Mouse (Mus musculus): ENCODE measurements around the gene Slc25a34.

Slc25a34 gene

GRCm38 (mm10) chr4:141643118-141643855, 19.7 kb upstream of the Slc25a34 start:
- no peak for DNase-seq (ENCODE audit: low read depth, low spot score)

GRCm38 (mm10) chr4:141641961-141642811, 18.6 kb upstream of the Slc25a34 start:
- no peak for DNase-seq (ENCODE audit: low read depth, low spot score)

DNA sequence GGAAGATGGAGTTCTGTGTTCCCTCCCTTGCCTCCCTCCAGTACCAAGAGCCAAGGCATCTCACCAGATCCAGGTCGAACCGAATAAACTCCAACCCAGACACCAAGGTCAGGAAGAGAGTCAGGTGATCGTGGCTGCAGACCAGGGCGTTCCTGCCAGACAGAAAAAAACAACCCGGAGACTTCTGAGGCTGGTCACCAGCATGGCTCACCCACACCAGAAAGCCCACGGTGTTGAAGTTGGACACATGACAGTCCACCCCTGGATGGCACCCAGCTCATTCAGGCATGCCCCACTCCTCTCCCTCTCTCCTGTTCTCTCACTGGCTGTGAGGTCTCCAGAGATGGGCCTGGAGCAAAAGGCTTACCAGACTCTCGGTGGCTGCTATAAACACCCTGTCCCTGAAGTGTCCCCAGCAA, 17.7 kb upstream of the Slc25a34 start:
- DNase-seq (ENCODE audit: low read depth, low spot score): no peak

DNA sequence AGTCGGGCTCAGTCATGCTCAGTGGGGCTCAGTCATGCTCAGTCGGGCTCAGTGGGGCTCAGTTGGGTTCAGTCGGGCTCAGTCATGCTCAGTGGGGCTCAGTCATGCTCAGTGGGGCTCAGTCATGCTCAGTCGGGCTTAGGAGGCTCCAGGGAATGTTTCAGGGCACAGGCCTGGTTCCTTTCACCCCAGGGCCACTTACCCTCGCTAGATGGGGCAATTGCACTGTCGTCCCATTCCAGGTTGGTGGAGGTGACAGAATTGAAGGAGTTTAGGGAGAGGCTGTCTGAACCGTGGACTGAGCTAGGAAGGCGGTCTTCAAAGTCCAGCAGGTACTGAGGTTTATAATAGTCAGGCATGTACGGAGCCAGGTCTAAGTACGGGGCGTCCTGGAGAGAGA, 15.9 kb upstream of the Slc25a34 start:
- DNase-seq (ENCODE audit: low read depth, low spot score): no peak

- DNase-seq (ENCODE audit: low read depth, low spot score): no peak
These were observed 13.1 kb upstream of the Slc25a34 start for GRCm38 (mm10) chr4:141636693-141637092.

GRCm38 (mm10) chr4:141635991-141636390, 12.4 kb upstream of the Slc25a34 start:
- no peak for DNase-seq (ENCODE audit: low read depth, low spot score)

DNA sequence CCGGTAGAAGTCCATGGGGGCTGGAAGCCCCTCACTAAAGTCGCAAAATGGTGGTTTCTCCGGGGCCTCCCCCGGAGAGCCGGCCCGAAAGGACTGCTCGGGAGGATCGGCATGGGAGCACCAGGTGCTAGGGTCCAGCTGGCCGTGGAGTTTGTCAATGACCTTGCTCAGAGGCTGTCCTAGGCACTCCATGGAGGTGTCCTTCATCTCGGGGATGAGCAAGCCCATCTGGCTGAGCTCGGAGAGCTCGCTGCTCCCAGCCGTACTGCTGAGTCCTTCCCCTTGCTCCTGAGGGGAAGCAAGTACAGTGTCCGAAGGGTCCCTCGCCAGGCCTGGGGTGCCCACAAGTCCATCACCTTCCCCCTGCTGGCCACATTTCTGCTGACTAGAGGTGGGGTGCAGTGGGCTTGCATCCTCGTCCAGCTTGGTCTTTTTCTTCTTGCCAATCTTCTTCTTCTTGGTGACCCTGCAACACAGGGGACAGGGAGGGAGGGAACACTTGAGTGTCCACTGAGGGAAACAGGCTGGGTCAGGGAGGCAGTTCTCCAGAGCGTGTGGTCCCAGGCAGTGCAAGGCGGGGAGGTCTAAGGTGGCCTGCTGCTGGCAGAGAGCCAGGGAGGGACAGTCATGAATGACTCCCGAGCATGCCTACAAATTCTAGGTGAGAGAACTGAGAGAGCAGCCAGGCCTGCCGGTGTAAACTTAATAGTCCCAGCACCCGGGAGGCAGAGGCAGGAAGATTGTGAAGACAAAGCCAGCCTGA, 8.7 kb upstream of the Slc25a34 start:
- no peak for DNase-seq (ENCODE audit: low read depth, low spot score)

DNA sequence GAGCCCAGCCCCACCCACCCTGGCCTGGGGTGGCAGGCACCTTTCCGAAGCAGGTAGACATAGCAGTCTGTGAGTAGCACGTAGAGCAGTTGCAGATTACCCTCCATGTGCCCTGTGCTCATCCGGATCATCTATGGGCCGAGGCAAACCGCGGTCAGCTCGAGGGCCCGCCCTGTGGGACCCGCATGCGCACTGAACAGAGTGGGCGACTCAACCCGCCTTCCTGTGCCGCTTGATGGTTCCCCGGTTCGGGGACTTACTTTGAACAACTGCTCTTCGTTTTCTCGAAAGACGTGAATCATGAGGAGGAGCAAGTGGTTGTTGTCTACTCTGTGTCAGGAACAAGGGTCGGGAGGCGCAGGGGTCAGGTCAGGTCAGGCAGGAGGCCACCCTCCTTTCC, 7.6 kb upstream of the Slc25a34 start:
- no peak for DNase-seq (ENCODE audit: low read depth, low spot score)

- DNase-seq (ENCODE audit: low read depth, low spot score): no peak
These were observed 6.4 kb upstream of the Slc25a34 start for GRCm38 (mm10) chr4:141630021-141630420.

DNA sequence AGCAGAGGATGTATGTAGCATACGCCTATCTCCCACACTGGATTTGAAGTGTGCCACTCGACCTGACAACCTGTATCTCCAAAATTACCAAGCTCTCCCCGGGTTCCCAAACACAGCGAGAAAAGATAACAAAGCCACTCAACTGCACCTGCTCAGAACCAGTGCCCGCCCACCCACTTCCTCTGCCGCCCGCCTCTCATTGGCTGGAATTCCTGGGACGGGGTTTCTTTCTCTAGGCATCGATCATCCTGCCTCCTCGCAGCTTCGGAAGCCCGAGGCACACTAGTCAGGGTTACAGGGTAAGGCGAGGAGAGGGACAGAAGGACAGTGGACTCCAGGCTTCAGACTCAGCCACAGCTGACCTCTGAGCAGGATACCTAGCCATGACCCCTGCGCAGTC, 5.0 kb upstream of the Slc25a34 start:
- DNase-seq (ENCODE audit: low read depth, low spot score): no peak

GRCm38 (mm10) chr4:141627502-141627901, 3.9 kb upstream of the Slc25a34 start:
- no peak for DNase-seq (ENCODE audit: low read depth, low spot score)

DNA sequence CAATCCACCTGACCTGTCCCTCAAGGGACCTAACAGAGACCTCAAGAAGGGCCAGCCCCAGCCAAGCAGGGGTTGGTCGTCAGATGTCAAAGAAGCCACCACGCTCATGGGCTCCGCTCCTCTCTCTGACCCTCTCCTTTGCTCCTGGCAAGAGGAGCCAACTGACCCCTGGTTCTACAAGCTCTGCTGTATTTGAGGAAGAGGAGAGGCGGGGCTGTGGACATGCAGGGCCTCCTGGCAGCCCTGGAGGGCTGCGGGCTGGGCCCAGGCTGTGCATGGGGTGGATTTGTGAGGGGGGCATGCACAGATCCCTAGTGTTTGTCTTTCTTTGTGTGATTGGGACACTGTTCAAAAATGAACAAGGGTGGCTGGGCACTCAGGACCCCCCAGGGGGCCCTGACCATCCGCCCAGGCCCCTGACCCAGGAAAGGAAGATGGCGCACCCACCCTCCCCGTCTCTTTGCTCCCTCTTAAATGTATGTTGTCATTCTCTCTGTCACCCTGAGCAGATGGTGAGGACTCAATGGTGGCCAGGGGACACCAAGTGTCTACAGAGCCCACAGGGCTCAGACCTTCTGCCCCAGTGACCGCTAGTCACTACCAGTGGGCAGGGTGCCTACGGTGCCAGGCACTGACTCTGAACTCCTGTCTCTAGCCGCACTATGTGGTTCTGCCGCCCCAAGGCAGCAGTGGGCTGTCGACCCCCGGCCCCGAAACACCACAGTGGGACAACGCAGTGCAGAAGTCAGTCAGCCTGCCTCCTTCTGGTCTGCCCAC, 2.3 kb upstream of the Slc25a34 start:
- no peak for DNase-seq (ENCODE audit: low read depth, low spot score)

DNA sequence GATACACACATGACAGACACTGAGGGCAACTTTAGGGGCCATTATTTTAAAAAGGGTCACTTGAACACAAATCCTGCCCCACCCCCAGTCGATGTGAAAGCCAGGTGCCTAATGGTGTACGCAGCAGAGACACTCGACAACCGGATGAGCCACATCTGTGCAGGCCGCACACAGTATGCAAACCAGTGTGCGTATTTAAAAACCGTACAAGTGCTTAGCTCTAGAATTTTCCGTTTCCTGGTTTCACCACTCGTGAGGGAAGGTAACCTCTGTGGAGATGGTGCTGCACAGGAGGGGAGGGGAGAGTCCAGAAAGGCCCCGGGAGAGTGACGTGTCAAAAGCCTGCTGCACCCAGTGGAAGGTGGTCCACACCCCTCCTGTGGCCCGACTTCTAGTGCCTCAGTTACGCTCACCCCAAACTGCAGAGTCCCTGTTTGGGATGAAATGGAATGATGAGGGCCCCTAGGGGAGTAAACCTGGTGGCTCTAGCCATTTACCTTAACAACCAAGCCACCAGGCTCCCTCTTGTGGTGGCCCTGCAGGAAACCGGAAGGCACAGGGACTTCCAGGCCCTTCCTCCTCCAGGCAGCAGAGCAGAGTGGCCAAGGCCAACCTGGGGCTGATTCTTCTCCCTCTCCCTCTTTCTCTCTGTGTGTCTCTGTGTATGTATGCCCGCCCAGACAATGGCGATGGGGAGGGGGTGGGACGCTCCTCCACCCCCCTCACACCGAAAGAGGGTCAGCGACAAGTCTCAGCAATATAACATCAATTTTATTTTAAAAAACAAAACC, 1.6 kb upstream of the Slc25a34 start:
- DNase-seq (ENCODE audit: low read depth, low spot score): peak; percentile 91

- DNase-seq (ENCODE audit: low read depth, low spot score): peak; percentile 15
These were observed 513 bp upstream of the Slc25a34 start for GRCm38 (mm10) chr4:141624134-141624533.

DNA sequence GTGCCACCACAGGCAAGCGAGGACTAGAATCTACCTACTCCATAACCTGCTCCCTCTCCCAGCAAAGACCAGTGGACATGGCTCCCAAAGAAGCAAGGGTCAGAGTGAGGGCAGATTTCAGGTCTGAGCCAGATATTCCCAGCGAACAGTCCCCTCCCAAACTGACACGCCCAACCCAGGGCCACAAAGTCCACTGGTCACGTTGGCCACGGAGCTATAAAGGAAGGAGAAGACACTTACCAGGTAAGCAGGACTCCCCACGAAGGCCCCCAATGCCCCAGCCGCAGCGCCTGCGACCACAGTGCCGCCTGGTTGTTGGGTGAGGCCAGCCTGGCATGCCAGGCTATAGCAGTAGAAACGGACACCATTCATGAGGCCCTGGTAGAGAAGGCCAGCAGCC, 584 bp downstream of the Slc25a34 start:
- DNase-seq (ENCODE audit: low read depth, low spot score): no peak

GRCm38 (mm10) chr4:141622580-141622979, 1.0 kb downstream of the Slc25a34 start:
- no peak for DNase-seq (ENCODE audit: low read depth, low spot score)

DNA sequence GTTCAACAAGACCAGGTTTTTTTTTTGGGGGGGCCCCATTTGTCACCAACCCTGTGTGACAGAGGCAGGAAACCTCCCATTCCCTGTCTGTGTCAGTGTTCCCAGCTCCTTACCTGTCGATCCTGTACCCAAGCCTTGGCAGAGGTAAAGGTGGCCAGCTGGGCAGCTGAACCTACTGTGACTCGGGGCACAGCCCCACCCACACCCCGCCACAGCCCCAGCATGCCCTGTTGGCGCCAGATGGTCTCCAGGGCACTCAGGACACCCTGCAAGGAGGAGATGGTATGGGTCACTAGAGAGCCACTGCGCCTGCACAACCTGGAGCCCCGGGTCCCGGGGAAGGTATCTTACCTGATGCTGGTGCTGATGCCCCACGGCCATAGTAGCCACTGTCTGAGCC, 1.5 kb downstream of the Slc25a34 start:
- DNase-seq (ENCODE audit: low read depth, low spot score): no peak

DNA sequence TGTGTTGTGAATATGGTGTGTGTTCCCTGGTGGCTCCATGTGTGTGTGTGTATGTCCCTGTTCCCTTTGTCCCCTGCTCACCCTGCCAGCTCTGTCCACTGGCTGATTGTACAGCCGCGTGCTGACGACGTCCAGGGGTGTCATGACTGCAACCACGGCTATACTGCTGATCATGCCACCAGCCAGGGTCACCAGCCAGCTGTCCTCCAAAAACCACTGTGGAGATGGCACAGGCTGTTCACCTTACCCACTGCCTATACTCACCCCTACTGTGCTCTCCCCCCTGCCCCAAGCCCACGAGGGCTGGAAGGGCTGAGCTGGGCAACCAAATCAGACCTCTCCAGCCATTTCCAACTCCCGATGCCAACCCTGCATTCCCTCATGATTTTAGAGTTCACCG, 2.3 kb downstream of the Slc25a34 start:
- no peak for DNase-seq (ENCODE audit: low read depth, low spot score)

DNA sequence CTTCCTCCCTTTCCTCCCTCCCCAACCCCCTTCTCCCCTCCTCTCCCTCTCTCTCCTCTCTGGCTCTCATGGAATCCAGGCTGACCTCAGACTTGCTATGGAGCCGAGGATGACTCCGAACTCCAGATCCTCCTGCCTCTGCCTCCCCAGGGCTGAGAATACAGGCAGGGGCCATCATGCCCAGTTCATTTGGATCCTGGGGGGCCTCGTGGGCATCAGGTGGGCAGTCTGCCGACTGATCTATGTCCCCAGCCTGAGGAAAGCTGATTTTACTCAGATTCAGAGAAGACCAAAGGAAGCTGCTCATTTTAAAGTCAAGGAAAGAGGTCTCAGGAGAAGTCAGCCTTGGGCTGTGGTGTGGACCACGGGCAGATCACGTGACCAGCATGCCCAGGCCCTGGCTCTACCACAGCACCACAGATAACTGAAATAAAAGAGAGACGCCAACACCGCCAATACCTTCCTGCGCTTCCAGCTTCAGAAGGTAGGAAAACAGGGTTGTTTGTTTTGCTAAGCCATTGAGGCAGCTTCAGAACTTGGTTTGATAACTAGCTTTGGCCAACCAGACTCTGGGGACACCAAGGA, 4.2 kb downstream of the Slc25a34 start:
- no peak for DNase-seq (ENCODE audit: low read depth, low spot score)

- peak; percentile 74 for DNase-seq (ENCODE audit: low read depth, low spot score)
These were observed 4.9 kb downstream of the Slc25a34 start, which contains the start of gene Tmem82 for GRCm38 (mm10) chr4:141618565-141619243. Gene Tmem82 (minus strand): TSS chr4:141618633.

All from A20 (cell line).